Mouse (Mus musculus) heart, embryonic 10.5 days (tissue): Measurements from ENCODE around the gene Clasp1. TPM values are rescaled to one million over a fixed set of nuclear protein-coding genes. Genes with fewer than 3 reads are reported as not detected.
A peak's percentile ranks its signal among the peaks of the same experiment; 100 is the strongest.

Experiments
- DNase-seq: peaks from one replicate; pipeline ENCODE4 v3.0.0-alpha.2; 2017; ENCODE audit warnings: low spot score
- H3K27ac ChIP-seq: fragments of 300-500 bp; sonication (generic); 2 replicates; pipeline ENCODE4 v1.5.1; 2016; ENCODE audit warnings: mild to moderate bottlenecking
- H3K27me3 ChIP-seq: fragments of 300-500 bp; sonication (generic); 2 replicates; pipeline ENCODE4 v1.6.1; 2016; ENCODE audit warnings: mild to moderate bottlenecking; ENCODE audit not compliant: poor library complexity, insufficient read depth, severe bottlenecking
- H3K36me3 ChIP-seq: fragments of 300-500 bp; sonication (generic); 2 replicates; pipeline ENCODE4 v1.6.1; 2016; ENCODE audit warnings: mild to moderate bottlenecking, moderate library complexity
- H3K4me1 ChIP-seq: fragments of 300-500 bp; sonication (generic); 2 replicates; pipeline ENCODE4 v1.6.1; 2016; ENCODE audit warnings: mild to moderate bottlenecking
- H3K4me3 ChIP-seq: fragments of 300-500 bp; sonication (generic); 2 replicates; pipeline ENCODE4 v1.5.1; 2016; ENCODE audit warnings: mild to moderate bottlenecking, moderate library complexity
- H3K9me3 ChIP-seq: fragments of 300-500 bp; sonication (generic); 2 replicates; pipeline ENCODE4 v1.6.1; 2016; ENCODE audit warnings: mild to moderate bottlenecking, moderate library complexity
- WGBS: fragments of 180-500 bp; shearing (Covaris S2); methylation state at CpG from one replicate; pipeline ENCODE4 v1.1.7; 2016; 5-methylcytosine and 5-hydroxymethylcytosine counted together
- polyA plus RNA-seq: library from polyadenylated mRNA; unstranded; fragments of >200 nt; fragmentation: Nextera tagmentation; extraction: Ambion mirVana; gene quantifications from 2 replicates; pipeline ENCODE4 v1.2.1, GENCODE M21; 2016

Gene Clasp1
- 72.3 and 110 TPM in 2 replicates for polyA plus RNA-seq

DNA sequence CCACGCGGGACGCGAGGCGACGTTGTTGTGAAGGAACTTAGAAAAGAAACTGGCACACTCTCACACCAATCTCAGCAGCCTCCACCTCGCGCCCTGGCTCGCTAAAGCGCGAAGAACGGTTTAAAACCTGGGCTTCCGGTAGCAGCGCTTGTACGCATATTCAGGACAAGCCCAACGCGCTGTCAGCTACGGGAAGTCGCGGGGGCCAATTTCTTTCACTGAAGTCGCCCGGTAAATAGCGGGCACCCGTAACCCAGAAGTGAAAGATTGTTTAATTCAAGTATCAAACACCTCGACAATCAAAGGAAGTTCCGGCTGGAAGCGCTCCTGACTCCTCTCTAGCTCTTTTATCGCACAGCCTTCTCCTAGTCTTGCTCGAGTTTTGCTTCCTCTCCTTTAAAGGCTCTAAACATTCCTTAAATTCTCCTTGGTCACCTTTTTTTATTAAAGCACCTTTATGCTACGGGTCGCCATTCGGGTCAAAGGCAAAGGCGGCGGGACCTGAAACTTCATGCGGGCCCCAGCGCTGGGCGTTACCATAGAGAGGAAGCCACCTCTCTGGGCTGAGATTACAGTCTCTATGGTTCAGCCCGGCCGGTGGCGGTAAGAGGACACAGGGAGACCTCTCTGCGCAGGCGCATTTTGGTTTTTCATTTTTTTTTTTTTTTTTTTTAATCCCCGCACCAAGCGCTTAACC is at the start of gene Clasp1:
Gene Clasp1, plus strand, starts transcription at position 302 of the 697 bp plus-strand sequence.
- no peaks in the 10 kb centered on the region for H3K27me3 ChIP-seq
- peaks cover 9% of the 10 kb centered on the region; the same call in 1 of the 2 replicates for H3K4me1 ChIP-seq
- peaks cover 6% of the 10 kb centered on the region; the same call in 1 of the 2 replicates for H3K36me3 ChIP-seq
- no peaks in the 10 kb centered on the region for H3K9me3 ChIP-seq
- WGBS = under 1% methylated on average over 44 of the region's 44 CpGs
- H3K4me3 ChIP-seq = peak within 1 kb of the TSS; percentile 91
- peak within 1 kb of the TSS; percentile 92 for H3K27ac ChIP-seq
- peak; percentile 97 for DNase-seq

- Histone ChIP-seq H3K36me3 (no peaks in the 10 kb centered on the region), H3K4me3 (no peak overlapping the region), H3K27me3 (no peaks in the 10 kb centered on the region), H3K27ac (no peak overlapping the region), H3K4me1 (0 out of 2 replicates have a peak, but pooled peaks cover 8% of the 10 kb centered on the region), H3K9me3 (no peaks in the 10 kb centered on the region)
- DNase-seq = no peak
- 35% methylated on average over 6 of the region's 6 CpGs for WGBS
Measured at GRCm38 (mm10) chr1:118343649-118344435, 45.0 kb upstream of the Clasp1 start.

GRCm38 (mm10) chr1:118349922-118350321 is 38.9 kb upstream of the Clasp1 start:
- no peaks in the 10 kb centered on the region for H3K9me3 ChIP-seq
- H3K27ac ChIP-seq = no peak overlapping the region
- 74% methylated on average over 3 of the region's 3 CpGs for WGBS
- no peaks in the 10 kb centered on the region for H3K36me3 ChIP-seq
- no peak overlapping the region for H3K4me3 ChIP-seq
- DNase-seq = no peak
- no peaks in the 10 kb centered on the region for H3K27me3 ChIP-seq
- H3K4me1 ChIP-seq = no peaks in the 10 kb centered on the region

DNA sequence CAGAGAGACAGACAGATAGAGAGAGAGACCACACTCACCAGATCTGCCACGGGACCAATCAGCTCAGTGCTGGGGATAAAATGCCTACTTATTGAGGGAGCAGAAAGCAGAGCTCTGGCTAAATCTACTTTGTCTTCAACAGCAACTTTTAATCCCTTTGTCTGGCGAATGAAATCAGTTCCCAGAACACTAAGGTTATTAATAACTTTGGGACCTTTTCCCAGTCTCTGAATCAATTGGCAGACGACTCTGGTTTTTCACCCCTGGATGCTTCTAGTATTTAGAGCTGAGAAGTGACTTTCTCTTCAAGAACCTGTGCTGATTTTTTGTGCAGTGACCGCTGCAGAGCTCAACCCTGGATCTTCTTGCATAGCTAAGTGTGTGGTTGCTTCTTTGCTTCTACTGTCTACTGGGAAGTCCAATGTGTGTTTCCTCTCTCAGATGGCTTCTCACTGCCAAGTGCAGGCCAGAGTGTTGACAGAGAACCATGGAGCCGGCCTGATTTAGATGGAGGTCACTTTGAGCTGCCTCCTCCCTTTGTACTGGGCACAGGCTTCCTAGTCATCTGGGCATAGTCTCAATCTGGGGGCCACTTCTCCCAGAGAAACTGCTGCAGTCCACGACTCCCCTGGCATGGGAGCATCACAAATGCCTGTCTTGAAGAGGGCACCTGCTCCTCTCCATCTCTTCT is 29.6 kb upstream of the Clasp1 start:
- WGBS = 65% methylated on average over 6 of the region's 6 CpGs
- Histone ChIP-seq H3K36me3 (no peaks in the 10 kb centered on the region), H3K27me3 (no peaks in the 10 kb centered on the region), H3K4me1 (no peaks in the 10 kb centered on the region; the same call in 1 of the 2 replicates), H3K27ac (no peak overlapping the region), H3K9me3 (no peaks in the 10 kb centered on the region), H3K4me3 (no peak overlapping the region)
- DNase-seq = no peak

DNA sequence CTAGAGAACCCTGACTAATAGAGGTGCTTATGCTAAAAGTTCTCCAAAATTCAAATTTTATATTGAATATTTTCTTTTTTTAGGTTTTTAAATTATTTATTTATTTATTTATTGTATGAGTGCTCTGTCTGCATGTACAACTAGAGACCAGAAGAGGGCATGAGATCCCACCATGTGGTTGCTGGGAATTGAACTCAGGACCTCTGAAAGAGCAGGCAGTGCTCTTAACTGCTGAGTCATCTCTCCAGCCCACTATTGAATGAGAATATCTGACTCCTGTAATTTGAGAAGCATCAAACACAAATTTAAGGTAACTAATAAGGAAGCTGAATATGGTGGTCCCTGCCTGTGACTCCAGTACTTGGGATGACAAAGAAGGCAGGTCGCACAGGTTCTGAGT is 20.9 kb upstream of the Clasp1 start:
- WGBS = 85% methylated on average over 1 of the region's 1 CpGs
- H3K4me3 ChIP-seq = no peak overlapping the region

GRCm38 (mm10) chr1:118368721-118369461 is 20.0 kb upstream of the Clasp1 start:
- Histone ChIP-seq H3K27me3 (no peaks in the 10 kb centered on the region), H3K9me3 (no peaks in the 10 kb centered on the region), H3K27ac (no peak overlapping the region), H3K4me1 (0 out of 2 replicates have a peak, but pooled peaks cover 3% of the 10 kb centered on the region), H3K4me3 (no peak overlapping the region), H3K36me3 (no peaks in the 10 kb centered on the region)
- no peak for DNase-seq
- WGBS = 58% methylated on average over 3 of the region's 3 CpGs

More for the DNA sequence above, 20.9 kb upstream of the Clasp1 start:
- no peaks in the 10 kb centered on the region for H3K27me3 ChIP-seq
- H3K36me3 ChIP-seq = no peaks in the 10 kb centered on the region
- H3K4me1 ChIP-seq = 0 out of 2 replicates have a peak, but pooled peaks cover 3% of the 10 kb centered on the region
- DNase-seq = no peak
- H3K27ac ChIP-seq = no peak overlapping the region
- H3K9me3 ChIP-seq = no peaks in the 10 kb centered on the region

DNA sequence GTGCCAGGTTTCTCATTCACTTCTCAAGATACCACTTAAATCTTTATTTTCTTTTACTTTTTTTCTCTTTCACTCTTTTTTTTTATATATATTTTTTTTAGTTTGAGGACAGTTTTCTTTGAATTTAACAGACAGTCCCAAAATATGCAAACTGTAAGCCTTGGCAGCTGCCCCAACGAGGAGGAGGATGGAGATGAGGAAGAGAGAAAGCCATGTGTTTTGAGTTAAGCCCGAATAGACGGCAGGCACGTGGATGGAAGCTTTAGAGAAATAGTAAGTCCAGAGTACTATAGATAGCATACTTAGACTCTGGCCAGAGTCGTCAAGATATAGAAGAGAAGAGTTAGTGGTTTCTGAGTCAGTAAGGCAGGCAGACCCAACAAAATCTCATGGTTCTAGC is 11.1 kb upstream of the Clasp1 start:
- no peaks in the 10 kb centered on the region for H3K36me3 ChIP-seq
- 67% methylated on average over 5 of the region's 5 CpGs for WGBS
- no peak for DNase-seq
- H3K4me1 ChIP-seq = no peaks in the 10 kb centered on the region
- H3K27me3 ChIP-seq = no peaks in the 10 kb centered on the region
- H3K27ac ChIP-seq = no peak overlapping the region
- no peak overlapping the region for H3K4me3 ChIP-seq
- H3K9me3 ChIP-seq = no peaks in the 10 kb centered on the region

DNA sequence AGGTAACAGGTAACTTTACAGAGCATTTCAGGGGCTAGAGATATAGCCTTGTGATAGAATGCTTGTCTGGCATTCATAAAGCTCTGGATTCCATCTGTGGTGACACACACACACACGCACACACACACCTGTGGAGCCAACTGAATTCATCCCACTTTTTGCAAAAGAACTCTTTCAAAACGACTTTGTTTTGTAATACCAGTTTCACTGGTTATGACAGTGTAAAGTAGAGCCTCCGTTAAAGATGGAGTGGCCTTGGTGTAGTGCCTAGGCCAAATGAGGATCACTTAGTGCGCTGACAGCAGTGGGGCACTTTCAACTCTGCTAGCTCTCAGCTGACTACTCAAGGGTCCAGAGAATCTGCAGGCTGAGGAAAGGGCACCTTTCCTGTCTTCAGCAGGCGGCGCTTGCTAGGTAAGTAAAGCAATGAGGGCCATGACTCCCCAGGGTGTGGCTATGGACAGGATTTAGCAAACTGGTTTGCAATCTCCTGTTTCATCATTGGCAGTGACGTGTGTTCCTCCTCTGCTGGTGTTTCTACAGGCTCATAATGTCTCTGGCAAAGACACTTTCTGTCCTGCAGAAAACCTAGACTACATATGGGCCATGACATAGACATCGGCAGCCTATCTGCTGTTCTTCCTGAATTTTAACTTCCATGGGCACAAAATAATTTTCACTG is 8.6 kb upstream of the Clasp1 start:
- Histone ChIP-seq H3K9me3 (no peaks in the 10 kb centered on the region), H3K27ac (no peak overlapping the region), H3K36me3 (no peaks in the 10 kb centered on the region), H3K4me1 (no peaks in the 10 kb centered on the region), H3K4me3 (no peak overlapping the region), H3K27me3 (no peaks in the 10 kb centered on the region)
- 69% methylated on average over 8 of the region's 8 CpGs for WGBS
- DNase-seq = no peak

DNA sequence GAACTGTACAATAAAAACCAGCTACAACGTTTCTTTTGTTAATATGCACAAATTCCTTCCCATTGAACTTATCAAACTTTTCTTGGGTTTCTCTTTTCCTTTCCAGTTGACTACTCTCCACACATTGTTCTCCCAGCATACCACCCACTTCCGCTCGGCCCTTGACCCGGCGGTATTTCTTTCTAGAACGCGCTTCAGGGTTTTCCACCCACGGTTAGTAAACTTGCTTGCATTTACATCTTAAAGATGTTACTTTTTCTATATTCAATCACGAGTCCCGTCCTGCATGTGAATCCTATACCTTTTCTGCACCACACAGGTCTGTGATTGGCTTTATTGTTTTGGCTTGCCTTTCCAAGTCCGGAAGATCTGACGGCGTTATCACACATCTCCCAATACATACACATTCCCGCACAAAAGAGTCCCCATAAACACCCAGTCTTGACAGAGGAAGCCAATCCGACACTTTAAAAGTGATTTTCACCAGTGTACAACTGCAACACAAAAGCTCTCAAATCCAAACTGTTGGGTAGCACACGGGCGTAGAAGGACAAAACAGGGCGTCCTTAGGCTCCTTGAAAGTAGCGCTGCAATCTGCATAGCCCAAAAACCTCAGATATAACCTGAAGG is 616 bp upstream of the Clasp1 start:
- Histone ChIP-seq H3K9me3 (no peaks in the 10 kb centered on the region), H3K4me1 (peaks cover 9% of the 10 kb centered on the region; the same call in 1 of the 2 replicates), H3K4me3 (peak overlapping the region; percentile 91), H3K36me3 (no peaks in the 10 kb centered on the region; the same call in 1 of the 2 replicates), H3K27ac (peak overlapping the region; percentile 92), H3K27me3 (no peaks in the 10 kb centered on the region)
- peak; percentile 85 for DNase-seq
- WGBS = under 1% methylated on average over 19 of the region's 19 CpGs

DNA sequence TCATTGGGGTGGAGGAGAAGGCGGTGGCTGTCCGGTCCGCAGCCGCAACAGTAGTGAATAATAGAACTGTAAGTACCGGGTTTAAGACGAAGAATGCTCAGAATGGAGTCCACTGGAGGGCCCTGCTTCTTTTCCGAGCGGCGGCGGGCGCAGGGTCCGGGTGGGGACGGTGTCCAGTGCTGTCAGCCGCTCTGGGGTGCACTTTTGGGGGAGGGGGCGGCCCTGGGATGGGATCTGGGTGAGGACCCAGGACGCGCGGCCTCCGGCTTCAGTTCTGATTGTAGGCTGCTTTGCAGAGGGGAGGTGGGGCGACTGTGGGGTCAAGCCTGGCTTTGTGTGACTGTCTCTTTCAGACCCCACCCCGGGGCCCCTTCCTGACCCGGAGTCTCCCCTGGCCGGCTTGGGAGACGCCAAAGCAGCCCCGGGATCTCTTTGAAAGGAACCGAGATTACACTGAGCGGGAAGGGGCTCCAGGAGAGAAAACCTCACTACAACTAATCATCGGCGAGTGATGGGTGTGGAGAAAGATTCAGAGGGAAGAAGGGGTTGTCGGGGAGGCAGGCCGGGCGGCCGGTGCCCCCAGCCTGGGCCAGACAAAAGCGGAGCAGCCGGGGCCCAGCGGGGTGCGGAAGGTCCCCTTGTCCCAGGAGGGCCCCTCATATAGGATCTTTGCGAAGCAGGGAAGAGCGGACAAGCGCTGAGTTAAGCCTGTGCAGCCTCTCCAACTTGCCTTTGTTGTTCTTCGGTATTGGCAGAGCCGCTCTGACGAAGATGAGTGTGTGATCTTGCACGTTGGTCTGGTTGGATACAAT is 802 bp downstream of the Clasp1 start:
- H3K27me3 ChIP-seq = no peaks in the 10 kb centered on the region

GRCm38 (mm10) chr1:118390266-118390660 is 1.4 kb downstream of the Clasp1 start:
- DNase-seq = no peak

More for the DNA sequence above, 802 bp downstream of the Clasp1 start:
- WGBS = under 1% methylated on average over 44 of the region's 44 CpGs
- Histone ChIP-seq H3K27ac (peak overlapping the region; percentile 92), H3K9me3 (no peaks in the 10 kb centered on the region), H3K4me1 (peaks cover 9% of the 10 kb centered on the region; the same call in 1 of the 2 replicates), H3K4me3 (peak overlapping the region; percentile 91), H3K36me3 (peaks cover 9% of the 10 kb centered on the region; the same call in 1 of the 2 replicates)
- peak; percentile 83 for DNase-seq

More at GRCm38 (mm10) chr1:118390266-118390660, 1.4 kb downstream of the Clasp1 start:
- Histone ChIP-seq H3K27me3 (no peaks in the 10 kb centered on the region), H3K27ac (peak overlapping the region; percentile 92), H3K4me3 (peak overlapping the region; percentile 91), H3K4me1 (peaks cover 9% of the 10 kb centered on the region; the same call in 1 of the 2 replicates), H3K36me3 (peaks cover 9% of the 10 kb centered on the region; the same call in 1 of the 2 replicates), H3K9me3 (no peaks in the 10 kb centered on the region)
- 21% methylated on average over 8 of the region's 8 CpGs for WGBS
